Mouse (Mus musculus): ENCODE results near the gene Ptpn11. TPM values are rescaled to one million over a fixed set of nuclear protein-coding genes. Genes with fewer than 3 reads are reported as not detected.
A peak's percentile ranks its signal among the peaks of the same experiment; 100 is the strongest.
"Not testable (repeated sequence)": the region's sequence is repeated elsewhere in the genome, so short reads cannot be mapped to it uniquely, and the experiment has no call there.

Ptpn11 gene
- polyA plus RNA-seq (2015; fragmentation: Nextera tagmentation; extraction: Ambion mirVana) = 18.2 and 20.0 TPM in 2 replicates

GRCm38 (mm10) chr5:121190836-121191583 lies at the start of gene Ptpn11:
Ptpn11 (minus strand) TSS chr5:121191397.
- H3K27ac ChIP-seq (replicated peaks) = peak within 1 kb of the TSS; percentile 87
- H3K4me2 ChIP-seq = peak within 1 kb of the TSS; percentile 80
- under 1% methylated on average over 85 of the region's 98 CpGs for WGBS
- H3K36me3 ChIP-seq = no peaks in the 10 kb centered on the region
- peak within 1 kb of the TSS; percentile 93 for H3K9ac ChIP-seq (replicated peaks)
- no peaks in the 10 kb centered on the region for H3K27me3 ChIP-seq (replicated peaks)
- peaks cover 46% of the 10 kb centered on the region for H3K4me1 ChIP-seq
- no peaks in the 10 kb centered on the region for H3K9me3 ChIP-seq (replicated peaks)
- H3K4me3 ChIP-seq (replicated peaks) = peak within 1 kb of the TSS; percentile 93
- ATAC-seq (ENCODE audit: low FRiP score) = peak; percentile 94

GRCm38 (mm10) chr5:121239846-121240245 lies 48.6 kb upstream of the Ptpn11 start:
- ATAC-seq (ENCODE audit: low FRiP score) = no peak
- Histone ChIP-seq H3K27me3 (replicated peaks) (no peaks in the 10 kb centered on the region), H3K4me1 (no peaks in the 10 kb centered on the region), H3K27ac (replicated peaks) (no peak overlapping the region), H3K4me3 (replicated peaks) (no peak overlapping the region), H3K9ac (replicated peaks) (no peak overlapping the region), H3K4me2 (no peak overlapping the region), H3K36me3 (no peaks in the 10 kb centered on the region), H3K9me3 (replicated peaks) (no peaks in the 10 kb centered on the region)
- WGBS = 81% methylated on average over 5 of the region's 5 CpGs

GRCm38 (mm10) chr5:121238208-121238607 lies 47.0 kb upstream of the Ptpn11 start:
- no peaks in the 10 kb centered on the region for H3K4me1 ChIP-seq
- WGBS = 66% methylated on average over 2 of the region's 2 CpGs
- no peaks in the 10 kb centered on the region for H3K36me3 ChIP-seq
- H3K4me2 ChIP-seq = no peak overlapping the region
- no peak for ATAC-seq (ENCODE audit: low FRiP score)
- H3K9me3 ChIP-seq (replicated peaks) = no peaks in the 10 kb centered on the region
- H3K4me3 ChIP-seq (replicated peaks) = no peak overlapping the region
- H3K9ac ChIP-seq (replicated peaks) = no peak overlapping the region
- no peaks in the 10 kb centered on the region for H3K27me3 ChIP-seq (replicated peaks)
- no peak overlapping the region for H3K27ac ChIP-seq (replicated peaks)

- ATAC-seq (ENCODE audit: low FRiP score) = no peak
- Histone ChIP-seq H3K36me3 (no peaks in the 10 kb centered on the region), H3K4me2 (no peak overlapping the region), H3K27ac (replicated peaks) (no peak overlapping the region), H3K4me1 (no peaks in the 10 kb centered on the region), H3K9ac (replicated peaks) (no peak overlapping the region), H3K27me3 (replicated peaks) (no peaks in the 10 kb centered on the region), H3K4me3 (replicated peaks) (no peak overlapping the region), H3K9me3 (replicated peaks) (no peaks in the 10 kb centered on the region)
- WGBS = 81% methylated on average over 5 of the region's 5 CpGs
These were observed 45.0 kb upstream of the Ptpn11 start for GRCm38 (mm10) chr5:121236171-121236570.

GRCm38 (mm10) chr5:121233726-121234125 lies 42.5 kb upstream of the Ptpn11 start:
- no peaks in the 10 kb centered on the region for H3K9me3 ChIP-seq (replicated peaks)
- 85% methylated on average over 2 of the region's 2 CpGs for WGBS
- H3K4me1 ChIP-seq = no peaks in the 10 kb centered on the region
- no peak overlapping the region for H3K27ac ChIP-seq (replicated peaks)
- no peak overlapping the region for H3K4me2 ChIP-seq
- H3K27me3 ChIP-seq (replicated peaks) = no peaks in the 10 kb centered on the region
- no peak overlapping the region for H3K4me3 ChIP-seq (replicated peaks)
- no peak for ATAC-seq (ENCODE audit: low FRiP score)
- no peaks in the 10 kb centered on the region for H3K36me3 ChIP-seq
- no peak overlapping the region for H3K9ac ChIP-seq (replicated peaks)

- no peak for ATAC-seq (ENCODE audit: low FRiP score)
- no peaks in the 10 kb centered on the region for H3K9me3 ChIP-seq (replicated peaks)
- H3K4me2 ChIP-seq = no peak overlapping the region
- H3K36me3 ChIP-seq = no peaks in the 10 kb centered on the region
- WGBS = 100% methylated on average over 1 of the region's 1 CpGs
- H3K9ac ChIP-seq (replicated peaks) = no peak overlapping the region
- H3K4me3 ChIP-seq (replicated peaks) = no peak overlapping the region
- no peaks in the 10 kb centered on the region for H3K4me1 ChIP-seq
- H3K27ac ChIP-seq (replicated peaks) = no peak overlapping the region
- no peaks in the 10 kb centered on the region for H3K27me3 ChIP-seq (replicated peaks)
These were observed 41.6 kb upstream of the Ptpn11 start for GRCm38 (mm10) chr5:121232789-121233188.

- H3K9me3 ChIP-seq (replicated peaks) = no peaks in the 10 kb centered on the region
- H3K36me3 ChIP-seq = no peaks in the 10 kb centered on the region
- no peak overlapping the region for H3K4me3 ChIP-seq (replicated peaks)
- 0 out of 2 replicates have a peak, but pooled peaks cover under 1% of the 10 kb centered on the region for H3K4me1 ChIP-seq
- H3K27ac ChIP-seq (replicated peaks) = no peak overlapping the region
- no peak for ATAC-seq (ENCODE audit: low FRiP score)
- H3K27me3 ChIP-seq (replicated peaks) = no peaks in the 10 kb centered on the region
- WGBS = 91% methylated on average over 9 of the region's 9 CpGs
- no peak overlapping the region for H3K4me2 ChIP-seq
- H3K9ac ChIP-seq (replicated peaks) = no peak overlapping the region
These were observed 39.6 kb upstream of the Ptpn11 start for GRCm38 (mm10) chr5:121230811-121231210.

- Histone ChIP-seq H3K4me1 (0 out of 2 replicates have a peak, but pooled peaks cover 4% of the 10 kb centered on the region), H3K27me3 (replicated peaks) (no peaks in the 10 kb centered on the region), H3K4me2 (no peak overlapping the region), H3K4me3 (replicated peaks) (no peak overlapping the region), H3K27ac (replicated peaks) (no peak overlapping the region), H3K36me3 (no peaks in the 10 kb centered on the region), H3K9ac (replicated peaks) (no peak overlapping the region), H3K9me3 (replicated peaks) (no peaks in the 10 kb centered on the region)
- 87% methylated on average over 2 of the region's 2 CpGs for WGBS
- ATAC-seq (ENCODE audit: low FRiP score) = no peak
These were observed 38.0 kb upstream of the Ptpn11 start for GRCm38 (mm10) chr5:121229182-121229581.

- not testable (repeated sequence) for ATAC-seq (ENCODE audit: low FRiP score)
These were observed 36.1 kb upstream of the Ptpn11 start for GRCm38 (mm10) chr5:121227330-121227729.

GRCm38 (mm10) chr5:121226845-121227244 lies 35.6 kb upstream of the Ptpn11 start:
- Histone ChIP-seq H3K27ac (replicated peaks) (no peak overlapping the region), H3K4me2 (no peak overlapping the region), H3K27me3 (replicated peaks) (no peaks in the 10 kb centered on the region), H3K4me3 (replicated peaks) (no peak overlapping the region), H3K9me3 (replicated peaks) (no peaks in the 10 kb centered on the region), H3K4me1 (peaks cover 17% of the 10 kb centered on the region), H3K36me3 (no peaks in the 10 kb centered on the region), H3K9ac (replicated peaks) (no peak overlapping the region)
- 86% methylated on average over 4 of the region's 4 CpGs for WGBS
- no peak for ATAC-seq (ENCODE audit: low FRiP score)

More at GRCm38 (mm10) chr5:121227330-121227729, 36.1 kb upstream of the Ptpn11 start:
- not testable (repeated sequence) for H3K4me2 ChIP-seq; H3K27me3 ChIP-seq (replicated peaks); H3K36me3 ChIP-seq; H3K9me3 ChIP-seq (replicated peaks); H3K4me3 ChIP-seq (replicated peaks); H3K27ac ChIP-seq (replicated peaks); H3K9ac ChIP-seq (replicated peaks)
- peaks cover 12% of the 10 kb centered on the region for H3K4me1 ChIP-seq
- 91% methylated on average over 1 of the region's 1 CpGs for WGBS

GRCm38 (mm10) chr5:121226406-121226805 lies 35.2 kb upstream of the Ptpn11 start:
- Histone ChIP-seq H3K27ac (replicated peaks) (no peak overlapping the region), H3K9me3 (replicated peaks) (no peaks in the 10 kb centered on the region), H3K36me3 (no peaks in the 10 kb centered on the region), H3K4me2 (no peak overlapping the region), H3K4me3 (replicated peaks) (no peak overlapping the region), H3K27me3 (replicated peaks) (no peaks in the 10 kb centered on the region), H3K9ac (replicated peaks) (no peak overlapping the region), H3K4me1 (peaks cover 21% of the 10 kb centered on the region)
- WGBS = 77% methylated on average over 3 of the region's 3 CpGs
- ATAC-seq (ENCODE audit: low FRiP score) = no peak

- no peaks in the 10 kb centered on the region for H3K27me3 ChIP-seq (replicated peaks)
- H3K36me3 ChIP-seq = no peaks in the 10 kb centered on the region
- H3K9ac ChIP-seq (replicated peaks) = no peak overlapping the region
- WGBS = 92% methylated on average over 2 of the region's 2 CpGs
- ATAC-seq (ENCODE audit: low FRiP score) = no peak
- H3K4me2 ChIP-seq = no peak overlapping the region
- no peaks in the 10 kb centered on the region for H3K9me3 ChIP-seq (replicated peaks)
- no peak overlapping the region for H3K4me3 ChIP-seq (replicated peaks)
- peaks cover 24% of the 10 kb centered on the region for H3K4me1 ChIP-seq
- H3K27ac ChIP-seq (replicated peaks) = no peak overlapping the region
These were observed 34.7 kb upstream of the Ptpn11 start for GRCm38 (mm10) chr5:121225854-121226253.

All from neural tube, embryonic 15.5 days (tissue).